Mouse (Mus musculus): Measurements from ENCODE around the gene Pde1b. TPM values are rescaled to one million over a fixed set of nuclear protein-coding genes. Genes with fewer than 3 reads are reported as not detected.

Pde1b gene
- 265 TPM for polyA plus RNA-seq (2015; fragmentation: Illumina TruSeq; extraction: RNeasy Lipid Tissue Mini Kit (QIAGEN cat#74804); ENCODE audit: low read depth, low replicate concordance)

DNA sequence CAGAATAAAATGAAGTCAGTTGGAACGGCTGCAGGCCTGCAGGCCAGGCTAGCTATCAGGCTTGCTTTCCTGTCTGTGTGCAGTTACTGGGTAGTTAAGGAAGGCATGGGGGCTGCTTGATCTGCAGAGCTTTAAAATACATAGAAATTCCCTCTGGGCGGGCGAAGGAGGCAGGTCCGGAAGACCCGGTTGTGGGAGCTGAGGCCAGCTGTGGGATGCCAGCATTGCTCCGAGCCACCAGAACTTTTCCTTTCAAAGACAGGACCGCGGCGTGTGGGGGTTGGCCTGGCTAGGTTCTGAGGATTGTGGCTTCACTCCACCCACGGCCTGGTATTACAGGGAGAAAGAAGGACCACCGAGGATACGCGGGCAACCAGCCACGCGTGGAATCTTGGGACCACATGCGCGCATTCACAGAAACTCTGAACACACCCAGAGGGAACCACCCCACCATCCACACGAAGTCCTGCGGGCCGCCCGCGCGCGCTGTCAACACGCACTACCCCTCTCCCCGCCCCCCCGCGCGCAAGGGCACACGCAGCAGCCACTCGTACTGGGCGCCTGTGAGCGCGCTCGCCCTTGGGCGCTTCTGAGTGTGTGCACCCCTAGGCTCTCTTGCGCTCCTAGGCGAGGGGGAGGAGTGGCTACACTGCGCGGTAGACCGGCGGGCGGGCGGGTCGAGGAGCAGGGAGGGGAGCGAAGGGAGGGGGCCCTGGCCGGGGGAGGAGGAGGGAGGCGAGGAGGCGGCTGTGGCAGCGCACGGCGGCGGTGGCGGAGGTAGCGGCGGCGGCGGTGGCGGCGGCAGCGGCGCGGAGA is at the start of gene Pde1b:
Gene Pde1b (plus strand): TSS at position 600 of the 816 bp plus-strand sequence.

DNA sequence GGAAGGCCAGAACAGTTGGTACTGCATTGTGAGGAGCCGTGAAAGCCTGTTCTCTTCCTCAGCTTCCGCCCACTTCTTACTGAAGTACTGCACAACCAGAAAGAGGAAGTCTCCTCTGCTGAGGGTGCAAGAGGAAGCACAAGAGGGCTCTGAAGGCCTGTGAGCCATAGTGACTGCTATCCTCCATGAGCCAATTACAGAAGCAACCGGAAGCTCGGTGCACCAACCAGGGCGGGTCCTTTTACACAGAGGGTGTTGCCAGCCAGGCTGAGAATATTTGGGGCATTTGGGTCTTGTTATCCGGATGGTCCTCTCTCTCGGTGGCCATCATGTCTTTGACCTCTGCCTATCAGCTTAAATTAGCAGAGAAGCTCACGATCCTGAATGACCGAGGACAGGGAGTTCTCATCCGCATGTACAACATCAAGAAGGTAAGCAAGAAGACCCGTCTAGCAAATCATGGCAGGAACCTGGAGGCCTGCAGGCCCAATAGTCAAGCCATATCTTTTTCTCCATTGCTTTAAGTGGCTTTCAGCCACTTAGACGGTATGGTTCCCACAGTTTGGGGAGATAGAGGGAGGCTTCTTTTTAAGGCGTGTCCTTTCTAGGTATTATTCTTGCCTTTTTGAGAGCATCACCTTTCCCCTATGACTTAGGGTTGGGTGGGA is 49.1 kb upstream of the Pde1b start, which contains the start of gene Nckap1l:
Gene Nckap1l (plus strand): TSS at position 244 of the 668 bp plus-strand sequence.

DNA sequence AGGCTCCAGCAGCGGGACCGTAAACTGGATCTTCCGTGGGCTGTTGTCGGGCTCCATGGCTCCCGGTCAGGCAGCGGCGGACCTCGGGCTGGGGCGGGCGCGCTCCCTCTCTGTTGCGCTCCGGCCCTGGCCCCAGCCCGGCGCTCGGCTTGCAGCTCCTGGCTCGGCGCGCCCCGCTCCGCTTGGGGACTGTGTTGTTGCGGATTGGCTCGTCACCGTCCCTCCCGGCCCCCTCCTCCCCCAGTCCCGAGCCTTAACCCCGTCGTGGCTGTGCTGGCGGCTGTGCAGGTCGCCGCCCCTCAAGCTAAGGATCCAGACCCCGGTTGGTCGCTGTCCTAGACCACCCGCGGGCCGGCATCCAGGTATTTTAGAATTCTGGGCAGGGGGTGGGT is 35.0 kb downstream of the Pde1b start, which contains the start of gene Ppp1r1a:
Gene Ppp1r1a (minus strand): TSS at position 182 of the 392 bp plus-strand sequence.

GRCm38 (mm10) chr15:103564981-103565380 is 62.1 kb downstream of the Pde1b start, which contains the start of gene Glycam1:
Gene Glycam1 (minus strand): TSS chr15:103565081.

Other genes with a start within 250 kb of the Pde1b start
- gene Nfe2, start 244.6 kb upstream of the Pde1b start, polyA plus RNA-seq (2015; fragmentation: Illumina TruSeq; extraction: RNeasy Lipid Tissue Mini Kit (QIAGEN cat#74804); ENCODE audit: low read depth, low replicate concordance), result not detected
- 108 TPM for gene Copz1, start 230.3 kb upstream of the Pde1b start, polyA plus RNA-seq (2015; fragmentation: Illumina TruSeq; extraction: RNeasy Lipid Tissue Mini Kit (QIAGEN cat#74804); ENCODE audit: low read depth, low replicate concordance)
- gene Gpr84, start 192.4 kb upstream of the Pde1b start, polyA plus RNA-seq (2015; fragmentation: Illumina TruSeq; extraction: RNeasy Lipid Tissue Mini Kit (QIAGEN cat#74804); ENCODE audit: low read depth, low replicate concordance), result 0.61 TPM
- gene Zfp385a, start 162.9 kb upstream of the Pde1b start, polyA plus RNA-seq (2015; fragmentation: Illumina TruSeq; extraction: RNeasy Lipid Tissue Mini Kit (QIAGEN cat#74804); ENCODE audit: low read depth, low replicate concordance), result 64.3 TPM
- 3.9 TPM for gene Itga5, start 136.3 kb upstream of the Pde1b start, polyA plus RNA-seq (2015; fragmentation: Illumina TruSeq; extraction: RNeasy Lipid Tissue Mini Kit (QIAGEN cat#74804); ENCODE audit: low read depth, low replicate concordance)
- gene Gtsf1, start 72.6 kb upstream of the Pde1b start, polyA plus RNA-seq (2015; fragmentation: Illumina TruSeq; extraction: RNeasy Lipid Tissue Mini Kit (QIAGEN cat#74804); ENCODE audit: low read depth, low replicate concordance), result 1.0 TPM
- gene Gtsf2, start 54.6 kb upstream of the Pde1b start, polyA plus RNA-seq (2015; fragmentation: Illumina TruSeq; extraction: RNeasy Lipid Tissue Mini Kit (QIAGEN cat#74804); ENCODE audit: low read depth, low replicate concordance), result not detected
- gene Nckap1l, start 49.2 kb upstream of the Pde1b start, polyA plus RNA-seq (2015; fragmentation: Illumina TruSeq; extraction: RNeasy Lipid Tissue Mini Kit (QIAGEN cat#74804); ENCODE audit: low read depth, low replicate concordance), result 7.2 TPM
- 185 TPM for gene Ppp1r1a, start 35.0 kb downstream of the Pde1b start, polyA plus RNA-seq (2015; fragmentation: Illumina TruSeq; extraction: RNeasy Lipid Tissue Mini Kit (QIAGEN cat#74804); ENCODE audit: low read depth, low replicate concordance)
- gene Glycam1, start 62.0 kb downstream of the Pde1b start, polyA plus RNA-seq (2015; fragmentation: Illumina TruSeq; extraction: RNeasy Lipid Tissue Mini Kit (QIAGEN cat#74804); ENCODE audit: low read depth, low replicate concordance), result 0.91 TPM